Mouse (Mus musculus): ENCODE results near the gene Fbxw2.
"Not testable (repeated sequence)": the region's sequence is repeated elsewhere in the genome, so short reads cannot be mapped to it uniquely, and the experiment has no call there.

Fbxw2 gene

GRCm38 (mm10) chr2:34771368-34772226 lies 54.5 kb downstream of the Fbxw2 start, which contains the start of gene Hspa5:
Gene Hspa5 (plus strand): TSS chr2:34771970.
- H3K9me3 ChIP-seq (ENCODE audit: low read length) = peaks cover 4% of the 10 kb centered on the region; the same call in 1 of the 2 replicates
- peaks cover 57% of the 10 kb centered on the region for H3K36me3 ChIP-seq (ENCODE audit: insufficient read depth, low read length)
- H3K4me1 ChIP-seq (replicated peaks; ENCODE audit: low read depth, low read length) = peaks cover 48% of the 10 kb centered on the region
- H3K27me3 ChIP-seq (ENCODE audit: insufficient read depth, low read length) = no peaks in the 10 kb centered on the region
- TF ChIP-seq POU5F1 (IDR thresholded peaks at IDR 0.05; ENCODE audit: borderline replicate concordance, low read length) (no peak), CTCF (conservative IDR thresholded peaks at IDR 0.05; ENCODE audit: low read length) (no peak), NANOG (IDR thresholded peaks at IDR 0.05; ENCODE audit: borderline replicate concordance, low read length) (no peak)
- H3K4me3 ChIP-seq (replicated peaks; ENCODE audit: low read length) = peak within 1 kb of the TSS; percentile 96

DNA sequence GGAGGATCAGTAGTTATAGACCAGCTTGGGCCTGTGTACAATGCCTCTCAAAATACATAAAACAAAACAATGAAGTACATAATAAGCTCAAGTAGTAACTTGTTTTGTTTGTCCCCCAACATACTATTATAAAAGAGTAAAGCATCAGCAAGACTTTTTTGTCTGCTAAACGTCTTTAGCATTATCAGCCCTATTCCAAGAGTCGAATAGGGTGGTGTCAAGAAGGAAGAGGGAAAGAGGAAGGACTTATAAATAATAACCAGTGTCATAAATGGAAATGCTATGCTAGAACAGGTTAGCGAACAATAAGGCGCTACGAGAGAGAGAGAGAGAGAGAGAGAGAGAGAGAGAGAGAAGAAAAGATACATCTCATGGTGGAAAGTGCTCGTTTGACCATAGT lies 55.2 kb downstream of the Fbxw2 start:
- Histone ChIP-seq H3K4me3 (replicated peaks; ENCODE audit: low read length) (peak overlapping the region; percentile 92), H3K9me3 (ENCODE audit: low read length) (peaks cover 4% of the 10 kb centered on the region; the same call in 1 of the 2 replicates), H3K27me3 (ENCODE audit: insufficient read depth, low read length) (no peaks in the 10 kb centered on the region), H3K4me1 (replicated peaks; ENCODE audit: low read depth, low read length) (peaks cover 43% of the 10 kb centered on the region), H3K36me3 (ENCODE audit: insufficient read depth, low read length) (peaks cover 51% of the 10 kb centered on the region)
- TF ChIP-seq NANOG (IDR thresholded peaks at IDR 0.05; ENCODE audit: borderline replicate concordance, low read length) (no peak), POU5F1 (IDR thresholded peaks at IDR 0.05; ENCODE audit: borderline replicate concordance, low read length) (no peak), CTCF (conservative IDR thresholded peaks at IDR 0.05; ENCODE audit: low read length) (no peak)

DNA sequence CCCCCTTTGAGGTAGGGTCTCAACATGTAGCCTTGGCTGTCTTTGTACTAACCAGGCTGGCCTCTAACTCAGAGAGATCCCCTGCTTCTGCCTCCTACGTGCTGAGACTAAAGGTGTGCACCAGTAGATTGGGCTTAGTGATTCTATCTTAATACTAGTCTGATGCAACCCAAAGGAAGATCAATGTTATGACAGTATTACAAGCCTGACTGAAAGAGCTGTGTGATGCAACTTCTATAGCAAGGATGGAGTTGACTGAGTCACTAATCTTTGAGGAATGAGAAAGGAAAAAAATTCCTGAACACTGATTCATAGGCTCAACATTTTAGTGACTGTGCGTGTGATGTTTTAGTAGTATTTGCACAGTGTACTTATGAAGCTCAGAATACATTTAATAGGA lies 56.1 kb downstream of the Fbxw2 start:
- Histone ChIP-seq H3K27me3 (ENCODE audit: insufficient read depth, low read length) (no peaks in the 10 kb centered on the region), H3K4me1 (replicated peaks; ENCODE audit: low read depth, low read length) (peaks cover 35% of the 10 kb centered on the region), H3K9me3 (ENCODE audit: low read length) (peaks cover 4% of the 10 kb centered on the region; the same call in 1 of the 2 replicates), H3K36me3 (ENCODE audit: insufficient read depth, low read length) (peaks cover 42% of the 10 kb centered on the region), H3K4me3 (replicated peaks; ENCODE audit: low read length) (peak overlapping the region; percentile 92)
- TF ChIP-seq POU5F1 (IDR thresholded peaks at IDR 0.05; ENCODE audit: borderline replicate concordance, low read length) (no peak), NANOG (IDR thresholded peaks at IDR 0.05; ENCODE audit: borderline replicate concordance, low read length) (no peak), CTCF (conservative IDR thresholded peaks at IDR 0.05; ENCODE audit: low read length) (no peak)

DNA sequence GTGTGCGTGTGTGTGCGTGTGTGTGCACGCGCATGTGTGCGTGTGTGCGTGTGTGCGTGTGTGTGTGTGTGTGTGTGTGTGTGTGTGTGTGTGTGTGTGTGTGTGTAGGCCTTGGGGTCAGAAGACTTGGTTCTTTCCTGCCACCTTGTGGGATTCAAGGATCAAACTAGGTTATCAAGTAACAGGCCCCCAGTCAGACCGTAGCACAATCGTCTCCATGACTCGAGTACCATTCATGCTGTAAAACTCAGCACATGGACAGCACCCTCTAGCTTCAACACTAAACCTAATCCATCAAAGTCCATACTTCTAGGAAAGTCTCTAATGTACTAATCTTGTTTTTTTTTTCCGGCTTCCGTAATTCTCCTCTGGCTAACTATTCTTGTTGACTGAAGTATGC lies 61.3 kb downstream of the Fbxw2 start:
- Histone ChIP-seq H3K27me3 (ENCODE audit: insufficient read depth, low read length) (no peaks in the 10 kb centered on the region), H3K4me3 (replicated peaks; ENCODE audit: low read length) (no peak overlapping the region), H3K36me3 (ENCODE audit: insufficient read depth, low read length) (peaks cover 8% of the 10 kb centered on the region; the same call in 1 of the 2 replicates), H3K9me3 (ENCODE audit: low read length) (peaks cover 4% of the 10 kb centered on the region; the same call in 1 of the 2 replicates), H3K4me1 (replicated peaks; ENCODE audit: low read depth, low read length) (no peaks in the 10 kb centered on the region)
- TF ChIP-seq POU5F1 (IDR thresholded peaks at IDR 0.05; ENCODE audit: borderline replicate concordance, low read length) = no peak

GRCm38 (mm10) chr2:34762872-34763271 lies 63.2 kb downstream of the Fbxw2 start:
- H3K27me3 ChIP-seq (ENCODE audit: insufficient read depth, low read length) = no peaks in the 10 kb centered on the region
- H3K9me3 ChIP-seq (ENCODE audit: low read length) = peaks cover 4% of the 10 kb centered on the region; the same call in 1 of the 2 replicates
- TF ChIP-seq NANOG (IDR thresholded peaks at IDR 0.05; ENCODE audit: borderline replicate concordance, low read length) = no peak
- TF ChIP-seq POU5F1 (IDR thresholded peaks at IDR 0.05; ENCODE audit: borderline replicate concordance, low read length) = no peak
- no peak for TF ChIP-seq CTCF (conservative IDR thresholded peaks at IDR 0.05; ENCODE audit: low read length)
- no peaks in the 10 kb centered on the region for H3K4me1 ChIP-seq (replicated peaks; ENCODE audit: low read depth, low read length)
- no peaks in the 10 kb centered on the region for H3K36me3 ChIP-seq (ENCODE audit: insufficient read depth, low read length)
- no peak overlapping the region for H3K4me3 ChIP-seq (replicated peaks; ENCODE audit: low read length)

- TF ChIP-seq CTCF (conservative IDR thresholded peaks at IDR 0.05; ENCODE audit: low read length) (no peak), NANOG (IDR thresholded peaks at IDR 0.05; ENCODE audit: borderline replicate concordance, low read length) (no peak), POU5F1 (IDR thresholded peaks at IDR 0.05; ENCODE audit: borderline replicate concordance, low read length) (no peak)
- Histone ChIP-seq H3K27me3 (ENCODE audit: insufficient read depth, low read length) (no peaks in the 10 kb centered on the region), H3K4me3 (replicated peaks; ENCODE audit: low read length) (no peak overlapping the region), H3K9me3 (ENCODE audit: low read length) (peaks cover 2% of the 10 kb centered on the region; the same call in 1 of the 2 replicates), H3K36me3 (ENCODE audit: insufficient read depth, low read length) (no peaks in the 10 kb centered on the region), H3K4me1 (replicated peaks; ENCODE audit: low read depth, low read length) (no peaks in the 10 kb centered on the region)
Measured at GRCm38 (mm10) chr2:34762174-34762573, 63.9 kb downstream of the Fbxw2 start.

DNA sequence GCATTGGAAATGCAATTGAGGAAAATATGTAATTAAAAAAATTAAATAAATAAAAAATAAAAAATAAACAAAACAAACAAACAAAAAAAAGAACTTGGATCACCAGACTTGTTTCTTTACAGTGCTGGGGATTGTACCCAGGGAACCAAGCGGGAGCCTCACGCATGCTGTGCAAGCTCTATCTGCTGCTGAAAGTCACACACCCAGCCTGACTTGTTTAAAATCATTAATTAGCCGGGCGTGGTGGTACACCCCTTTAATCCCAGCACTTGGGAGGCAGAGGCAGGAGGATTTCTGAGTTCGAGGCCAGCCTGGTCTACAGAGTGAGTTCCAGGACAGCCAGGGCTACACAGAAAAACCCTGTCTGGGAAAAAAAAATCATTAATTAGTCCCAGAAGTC lies 64.8 kb downstream of the Fbxw2 start:
- not testable (repeated sequence) for H3K4me3 ChIP-seq (replicated peaks; ENCODE audit: low read length); H3K9me3 ChIP-seq (ENCODE audit: low read length); H3K4me1 ChIP-seq (replicated peaks; ENCODE audit: low read depth, low read length); H3K27me3 ChIP-seq (ENCODE audit: insufficient read depth, low read length); H3K36me3 ChIP-seq (ENCODE audit: insufficient read depth, low read length)

DNA sequence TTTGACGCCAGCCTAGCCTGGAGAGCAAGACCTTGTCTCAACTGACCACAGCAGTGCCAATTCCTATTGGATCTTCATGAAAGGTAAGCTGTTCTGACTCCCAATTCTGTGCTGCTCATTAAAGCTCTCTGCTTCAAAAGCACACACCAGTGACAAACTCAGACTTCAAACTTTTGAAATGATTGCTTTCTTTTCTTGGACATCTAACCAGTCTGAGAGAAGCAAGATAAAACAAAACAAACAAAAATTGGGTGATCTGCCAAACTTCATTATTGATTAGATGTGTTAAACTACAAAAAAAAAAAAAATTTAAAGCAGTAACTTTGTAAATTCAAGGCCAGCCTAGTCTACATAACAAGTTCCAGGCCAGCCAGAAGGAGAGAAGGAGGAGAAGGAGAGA lies 68.8 kb downstream of the Fbxw2 start:
- no peaks in the 10 kb centered on the region for H3K36me3 ChIP-seq (ENCODE audit: insufficient read depth, low read length)
- TF ChIP-seq NANOG (IDR thresholded peaks at IDR 0.05; ENCODE audit: borderline replicate concordance, low read length) (no peak), CTCF (conservative IDR thresholded peaks at IDR 0.05; ENCODE audit: low read length) (no peak), POU5F1 (IDR thresholded peaks at IDR 0.05; ENCODE audit: borderline replicate concordance, low read length) (no peak)
- no peaks in the 10 kb centered on the region for H3K27me3 ChIP-seq (ENCODE audit: insufficient read depth, low read length)
- H3K4me1 ChIP-seq (replicated peaks; ENCODE audit: low read depth, low read length) = peaks cover 19% of the 10 kb centered on the region
- no peaks in the 10 kb centered on the region for H3K9me3 ChIP-seq (ENCODE audit: low read length)
- H3K4me3 ChIP-seq (replicated peaks; ENCODE audit: low read length) = no peak overlapping the region
